Mouse (Mus musculus): ENCODE measurements at regions not wholly inside any gene's neighbourhood (a gene's known extent, or its start where the extent isn't known, plus 50 kb on each side); places are given as distances from the start of the nearest gene placed in this dataset.

DNA sequence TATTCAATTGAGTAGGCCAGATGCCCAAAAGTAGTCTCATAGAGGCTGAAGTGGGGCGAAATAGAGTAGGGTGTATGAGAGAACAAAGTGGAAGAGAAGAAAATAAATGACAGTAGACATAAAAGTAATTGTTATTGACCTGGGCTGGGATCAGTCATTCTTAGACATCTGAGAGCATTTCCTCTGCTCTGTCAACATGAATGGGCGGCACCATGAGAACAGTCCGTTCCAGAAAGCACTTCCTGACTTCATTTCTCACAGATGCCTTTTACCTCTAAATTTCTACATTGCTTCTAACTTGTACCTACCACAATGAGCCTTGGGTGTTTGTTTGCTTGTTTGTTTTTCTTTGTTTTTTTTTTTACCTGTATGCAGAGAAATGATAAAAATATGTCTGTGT lies 148.5 kb upstream of the Dph6 start:
- TF ChIP-seq CTCF (conservative IDR thresholded peaks at IDR 0.05; ENCODE audit: low read length) (no peak), POU5F1 (IDR thresholded peaks at IDR 0.05; ENCODE audit: borderline replicate concordance, low read length) (no peak)
